ENCODE assay signal across 8 mouse cellular contexts in genomic region chr11:68939451-68940304, GRCm38 (mm10). TPM values are rescaled to one million over a fixed set of nuclear protein-coding genes. Genes with fewer than 3 reads are reported as not detected.
DNase-seq lines count a peak whose midpoint lies in the region; ATAC-seq lines count a peak whose summit lies in the region.

No protein-coding gene starts in this region.

- 2% methylated on average over 16 of the region's 16 CpGs for WGBS in hindbrain, embryonic 14.5 days

- no peaks in the 10 kb centered on the region for H3K27me3 ChIP-seq in hindbrain, embryonic 14.5 days (ENCODE audit: control insufficient read depth, insufficient read depth, low read length)

- peaks cover 16% of the 10 kb centered on the region for H3K4me1 ChIP-seq in hindbrain, embryonic 14.5 days (replicated peaks; ENCODE audit: control insufficient read depth, insufficient read depth, low read length)

- no peaks in the 10 kb centered on the region for H3K9me3 ChIP-seq in hindbrain, embryonic 14.5 days (ENCODE audit: control insufficient read depth, low read length)

- peak; percentile 95 for DNase-seq in R1 (ENCODE audit: low read depth, low spot score)
- peak; percentile 85 to 88 for DNase-seq in cerebellum, postnatal 25 days
- DNase-seq in frontal cortex, postnatal 25 days (ENCODE audit: low spot score in 2 of 2), result peak; percentile 65 to 81
- DNase-seq in hindbrain, embryonic 14.5 days (ENCODE audit: low spot score), result peak; percentile 93
- peak; percentile 83 to 86 for DNase-seq in layer of hippocampus, postnatal 36 days
- DNase-seq in lung, postnatal 36 days, result peak; percentile 95
- peak; percentile 98 for DNase-seq in retina, postnatal 1 day
- DNase-seq in urinary bladder, adult 18-20 months (ENCODE audit: low spot score in 2 of 2), result peak; percentile 50 to 86

- H3K27ac ChIP-seq in hindbrain, embryonic 14.5 days, result peak overlapping the region; percentile 74

- no peaks in the 10 kb centered on the region; the same call in 1 of the 2 replicates for H3K36me3 ChIP-seq in hindbrain, embryonic 14.5 days (replicated peaks; ENCODE audit: control insufficient read depth, insufficient read depth)

- peak; percentile 99 for ATAC-seq in hindbrain, embryonic 14.5 days (ENCODE audit: low FRiP score)

- peak overlapping the region; percentile 41 for H3K4me3 ChIP-seq in hindbrain, embryonic 14.5 days (replicated peaks; ENCODE audit: low read length)

- H3K4me2 ChIP-seq in hindbrain, embryonic 14.5 days (replicated peaks), result peak overlapping the region; percentile 65

- H3K9ac ChIP-seq in hindbrain, embryonic 14.5 days, result peak overlapping the region; percentile 55

RNA-seq across cellular contexts. Expression of gene Odf4, which starts 12.8 kb away (rescaled TPM):
- 0.52 and 0.56 TPM in 2 replicates for polyA plus RNA-seq in hindbrain, embryonic 14.5 days (2014; fragmentation: Nextera tagmentation; extraction: Ambion mirVana)
- not detected for total RNA-seq in layer of hippocampus, postnatal 36 days (2021)

RNA-seq across cellular contexts. Expression of gene Arhgef15, which starts 17.6 kb away (rescaled TPM):
- polyA plus RNA-seq in hindbrain, embryonic 14.5 days (2014; fragmentation: Nextera tagmentation; extraction: Ambion mirVana), result 20.1 and 23.4 TPM in 2 replicates
- total RNA-seq in layer of hippocampus, postnatal 36 days (2021), result 10 to 100 TPM in 1 of 2 experiments, 1 to 10 TPM in 1; 7.4 to 10.5 TPM

RNA-seq across cellular contexts. Expression of gene Slc25a35, which starts 28.3 kb away (rescaled TPM):
- polyA plus RNA-seq in hindbrain, embryonic 14.5 days (2014; fragmentation: Nextera tagmentation; extraction: Ambion mirVana), result 2.0 and 2.3 TPM in 2 replicates
- 1 to 10 TPM; 5.3 to 5.6 TPM for total RNA-seq in layer of hippocampus, postnatal 36 days (2021)

RNA-seq across cellular contexts. Expression of gene Rangrf, which starts 35.3 kb away (rescaled TPM):
- polyA plus RNA-seq in hindbrain, embryonic 14.5 days (2014; fragmentation: Nextera tagmentation; extraction: Ambion mirVana), result 26.2 and 32.3 TPM in 2 replicates
- 10 to 100 TPM; 17.6 to 19.7 TPM for total RNA-seq in layer of hippocampus, postnatal 36 days (2021)

RNA-seq across cellular contexts. Expression of gene Rpl26, which starts 38.3 kb away (rescaled TPM):
- 573 and 680 TPM in 2 replicates for polyA plus RNA-seq in hindbrain, embryonic 14.5 days (2014; fragmentation: Nextera tagmentation; extraction: Ambion mirVana)
- 100 to 1,000 TPM; 738 to 741 TPM for total RNA-seq in layer of hippocampus, postnatal 36 days (2021)

Comparison
In these comparisons a context has a peak if more than half of its experiments do, and no peak if none do; other contexts are left out.
1. Peak in every context shown above with its lines: DNase-seq, ATAC-seq, H3K4me3 ChIP-seq and H3K27ac ChIP-seq.